Mouse (Mus musculus) E14TG2a.4 (cell line): Measurements from ENCODE around the gene Bmyc.

Source experiments
- CTCF ChIP-seq: conservative IDR thresholded peaks from 2 replicates; pipeline ENCODE4 v1.5.1; 2014; ENCODE audit warnings: low read length
- POU5F1 ChIP-seq: IDR thresholded peaks from 2 replicates; pipeline ENCODE4 v1.6.1; 2014; ENCODE audit warnings: low read length, borderline replicate concordance

DNA sequence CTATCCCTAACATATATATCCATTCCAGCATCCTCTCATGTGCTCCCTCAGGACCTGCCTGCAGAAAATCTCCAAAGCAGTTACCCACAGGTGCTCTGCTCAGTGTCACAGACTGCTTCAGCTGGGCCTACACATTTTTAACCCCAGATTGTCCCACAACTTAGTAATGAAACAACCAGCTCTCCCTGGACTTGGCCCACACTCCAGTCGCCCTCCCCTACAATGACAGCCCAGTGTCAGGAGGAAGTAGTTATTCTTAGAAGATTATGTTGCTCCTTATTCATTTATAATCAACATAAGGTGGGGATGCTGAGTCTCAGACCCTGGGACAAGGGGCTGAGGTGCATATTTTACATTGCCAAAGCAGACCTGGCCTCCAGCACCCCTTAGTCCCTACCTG lies 35.1 kb downstream of the Bmyc start:
- no peak for TF ChIP-seq CTCF
- no peak for TF ChIP-seq POU5F1
